19 mouse cellular contexts compared by ENCODE assay signal in the genomic region with DNA sequence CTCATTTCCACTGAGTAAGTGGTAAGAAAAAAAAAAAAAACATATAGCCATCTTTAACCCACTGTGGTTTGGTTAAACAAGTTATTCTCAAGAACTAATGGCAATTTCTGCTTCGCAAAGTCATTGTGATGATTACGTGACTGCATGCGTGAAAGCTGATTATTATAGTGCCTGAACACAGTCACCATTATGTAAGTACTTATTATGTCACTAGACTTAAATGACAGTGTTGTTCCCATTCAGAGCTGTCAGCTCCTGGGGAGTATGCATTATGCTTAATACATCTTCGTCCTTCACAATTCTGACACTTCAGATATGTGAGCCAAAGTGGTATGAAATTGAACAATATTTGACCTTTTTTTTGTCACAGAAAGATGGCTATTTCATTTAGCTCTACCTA.
A peak's percentile ranks its signal among the peaks of the same experiment; 100 is the strongest.
DNase-seq lines count a peak whose midpoint lies in the region; ATAC-seq and TF ChIP-seq lines count a peak whose summit lies in the region.
"Had no signal": no experiment of that assay in that cellular context is flagged by ENCODE, and none has a peak within 500 bp of the region (broad histone marks: within the 10 kb centered on the region; RNA-seq: fewer than 3 reads in every experiment).

No protein-coding gene starts in this region.

- no peak for DNase-seq in forebrain, embryonic 11.5 days (ENCODE audit: low spot score)
- DNase-seq in brain, embryonic 14.5 days (ENCODE audit: low read depth): peak; percentile 72
- DNase-seq in forebrain, embryonic 14.5 days (ENCODE audit: low spot score): peak; percentile 58
- DNase-seq in right cerebral cortex, adult 2 months (ENCODE audit: low spot score in 2 of 2): no peak
- no peak for DNase-seq in midbrain, embryonic 14.5 days
- DNase-seq: adrenal gland, adult 2 months; adrenal gland, postnatal 10 days; adrenal gland, postnatal 25 days; cerebellum, adult 11-12 months; cerebellum, adult 2 months; cerebellum, adult 9-10 months; cerebellum, postnatal 10 days; cerebellum, postnatal 25 days had no signal

- H3K4me2 ChIP-seq in forebrain, embryonic 13.5 days: no peak overlapping the region
- H3K4me2 ChIP-seq in forebrain, embryonic 11.5 days (ENCODE audit: low read depth, low read length, severe bottlenecking): no peak overlapping the region
- no peak overlapping the region for H3K4me2 ChIP-seq in forebrain, embryonic 14.5 days (ENCODE audit: low read length)
- H3K4me2 ChIP-seq in forebrain, embryonic 16.5 days (ENCODE audit: low read length): no peak overlapping the region
- H3K4me2 ChIP-seq in midbrain, embryonic 14.5 days (ENCODE audit: low read length): no peak overlapping the region
- H3K4me2 ChIP-seq: embryonic facial prominence, embryonic 12.5 days had no signal

- H3K36me3 ChIP-seq in forebrain, embryonic 13.5 days (ENCODE audit: poor library complexity, severe bottlenecking): no peaks in the 10 kb centered on the region
- H3K36me3 ChIP-seq in forebrain, embryonic 11.5 days (ENCODE audit: control insufficient read depth, insufficient read depth, low read length): no peaks in the 10 kb centered on the region
- no peaks in the 10 kb centered on the region for H3K36me3 ChIP-seq in forebrain, embryonic 14.5 days (ENCODE audit: control insufficient read depth, insufficient read depth, low read length)
- no peaks in the 10 kb centered on the region for H3K36me3 ChIP-seq in forebrain, embryonic 16.5 days (ENCODE audit: control insufficient read depth, insufficient read depth)
- H3K36me3 ChIP-seq in midbrain, embryonic 14.5 days (ENCODE audit: control insufficient read depth, insufficient read depth, low read length): no peaks in the 10 kb centered on the region
- H3K36me3 ChIP-seq: embryonic facial prominence, embryonic 10.5 days; embryonic facial prominence, embryonic 12.5 days had no signal

- H3K27ac ChIP-seq in forebrain, embryonic 13.5 days: no peak overlapping the region
- H3K27ac ChIP-seq in forebrain, embryonic 11.5 days (ENCODE audit: low read depth, low read length): no peak overlapping the region
- H3K27ac ChIP-seq in forebrain, embryonic 14.5 days (ENCODE audit: low read depth, low read length): no peak overlapping the region
- no peak overlapping the region for H3K27ac ChIP-seq in forebrain, embryonic 16.5 days (ENCODE audit: low read length)
- no peak overlapping the region for H3K27ac ChIP-seq in midbrain, embryonic 14.5 days (replicated peaks; ENCODE audit: low read depth, low read length)
- H3K27ac ChIP-seq: embryonic facial prominence, embryonic 10.5 days; embryonic facial prominence, embryonic 12.5 days had no signal

- H3K9me3 ChIP-seq in forebrain, embryonic 13.5 days (replicated peaks): no peaks in the 10 kb centered on the region
- no peaks in the 10 kb centered on the region for H3K9me3 ChIP-seq in forebrain, embryonic 11.5 days (ENCODE audit: control insufficient read depth, low read length)
- H3K9me3 ChIP-seq in forebrain, embryonic 14.5 days (replicated peaks; ENCODE audit: control insufficient read depth, low read length): no peaks in the 10 kb centered on the region
- H3K9me3 ChIP-seq in forebrain, embryonic 16.5 days (ENCODE audit: control insufficient read depth, low read length): no peaks in the 10 kb centered on the region
- H3K9me3 ChIP-seq in midbrain, embryonic 14.5 days (ENCODE audit: control insufficient read depth, low read length): no peaks in the 10 kb centered on the region
- H3K9me3 ChIP-seq: embryonic facial prominence, embryonic 10.5 days; embryonic facial prominence, embryonic 12.5 days had no signal

- no peaks in the 10 kb centered on the region; the same call in 1 of the 2 replicates for H3K4me1 ChIP-seq in forebrain, embryonic 13.5 days
- H3K4me1 ChIP-seq in forebrain, embryonic 11.5 days (replicated peaks; ENCODE audit: control insufficient read depth, insufficient read depth, low read length): no peaks in the 10 kb centered on the region
- H3K4me1 ChIP-seq in forebrain, embryonic 14.5 days (ENCODE audit: control insufficient read depth, insufficient read depth, low read length): no peaks in the 10 kb centered on the region
- no peaks in the 10 kb centered on the region; the same call in 1 of the 2 replicates for H3K4me1 ChIP-seq in forebrain, embryonic 16.5 days (replicated peaks; ENCODE audit: control insufficient read depth, insufficient read depth, low read length)
- no peaks in the 10 kb centered on the region for H3K4me1 ChIP-seq in midbrain, embryonic 14.5 days (ENCODE audit: control insufficient read depth, insufficient read depth, low read length)
- H3K4me1 ChIP-seq: embryonic facial prominence, embryonic 10.5 days; embryonic facial prominence, embryonic 12.5 days had no signal

- no peak overlapping the region for H3K9ac ChIP-seq in forebrain, embryonic 13.5 days
- H3K9ac ChIP-seq in forebrain, embryonic 11.5 days (ENCODE audit: low read length): no peak overlapping the region
- no peak overlapping the region for H3K9ac ChIP-seq in forebrain, embryonic 14.5 days (ENCODE audit: low read length)
- no peak overlapping the region for H3K9ac ChIP-seq in forebrain, embryonic 16.5 days (replicated peaks; ENCODE audit: low read depth, low read length)
- no peak overlapping the region for H3K9ac ChIP-seq in midbrain, embryonic 14.5 days (replicated peaks; ENCODE audit: low read length)
- H3K9ac ChIP-seq: embryonic facial prominence, embryonic 12.5 days had no signal

- no peaks in the 10 kb centered on the region for H3K27me3 ChIP-seq in forebrain, embryonic 13.5 days
- no peaks in the 10 kb centered on the region for H3K27me3 ChIP-seq in forebrain, embryonic 11.5 days (ENCODE audit: control insufficient read depth, insufficient read depth, low read length)
- no peaks in the 10 kb centered on the region for H3K27me3 ChIP-seq in forebrain, embryonic 14.5 days (replicated peaks; ENCODE audit: control insufficient read depth, insufficient read depth, low read length)
- H3K27me3 ChIP-seq in forebrain, embryonic 16.5 days (replicated peaks; ENCODE audit: control insufficient read depth, insufficient read depth, low read length): no peaks in the 10 kb centered on the region
- no peaks in the 10 kb centered on the region for H3K27me3 ChIP-seq in midbrain, embryonic 14.5 days (ENCODE audit: control insufficient read depth, insufficient read depth, low read length)
- H3K27me3 ChIP-seq: embryonic facial prominence, embryonic 12.5 days had no signal

- no peak for TF ChIP-seq POLR2A in brain, embryonic 14.5 days (IDR thresholded peaks at IDR 0.05; ENCODE audit: borderline replicate concordance, extremely low read depth, insufficient read depth, insufficient read length, poor library complexity, severe bottlenecking)

- ATAC-seq in forebrain, embryonic 13.5 days: peak; percentile 73
- ATAC-seq in forebrain, embryonic 11.5 days (replicated peaks; ENCODE audit: low FRiP score): no peak
- ATAC-seq in forebrain, embryonic 14.5 days: 0 out of 2 replicates have a peak, but pooled peaks have one; percentile 29
- peak; percentile 87 for ATAC-seq in forebrain, embryonic 16.5 days
- ATAC-seq in erythroblast, adult 5-6 weeks (replicated peaks; ENCODE audit: low FRiP score, poor library complexity, severe bottlenecking): no peak
- no peak for ATAC-seq in midbrain, embryonic 14.5 days (ENCODE audit: low FRiP score, low TSS enrichment)

- H3K4me3 ChIP-seq in forebrain, embryonic 13.5 days: no peak overlapping the region
- H3K4me3 ChIP-seq in forebrain, embryonic 11.5 days (ENCODE audit: low read depth, low read length): no peak overlapping the region
- H3K4me3 ChIP-seq in forebrain, embryonic 14.5 days (ENCODE audit: low read depth, low read length): no peak overlapping the region
- no peak overlapping the region for H3K4me3 ChIP-seq in forebrain, embryonic 16.5 days (replicated peaks; ENCODE audit: low read length)
- H3K4me3 ChIP-seq in midbrain, embryonic 14.5 days (replicated peaks; ENCODE audit: low read depth, low read length): no peak overlapping the region
- H3K4me3 ChIP-seq: embryonic facial prominence, embryonic 10.5 days; embryonic facial prominence, embryonic 12.5 days; erythroblast, embryonic 14.5 days had no signal

- no peak for TF ChIP-seq CTCF in brain, embryonic 14.5 days (IDR thresholded peaks at IDR 0.05; ENCODE audit: borderline replicate concordance, extremely low read depth, insufficient read depth, insufficient read length)

- 69% methylated on average over 4 of the region's 4 CpGs for WGBS in forebrain, embryonic 13.5 days
- 84% methylated on average over 4 of the region's 4 CpGs for WGBS in forebrain, embryonic 11.5 days
- WGBS in forebrain, embryonic 14.5 days: 68% methylated on average over 4 of the region's 4 CpGs
- 65% methylated on average over 4 of the region's 4 CpGs for WGBS in forebrain, embryonic 16.5 days
- 77% methylated on average over 4 of the region's 4 CpGs for WGBS in midbrain, embryonic 14.5 days

Comparison
In these comparisons a context has a peak if more than half of its experiments do, and no peak if none do; other contexts are left out.
1. ATAC-seq: peak in forebrain, embryonic 13.5 days (single experiment), forebrain, embryonic 14.5 days (single experiment) and forebrain, embryonic 16.5 days (single experiment); none in forebrain, embryonic 11.5 days (single experiment), erythroblast, adult 5-6 weeks (single experiment) and midbrain, embryonic 14.5 days (single experiment).
2. DNase-seq: peak in brain, embryonic 14.5 days (single experiment) and forebrain, embryonic 14.5 days (single experiment); none in forebrain, embryonic 11.5 days (single experiment), right cerebral cortex, adult 2 months (0 of 2) and midbrain, embryonic 14.5 days (single experiment).